Mouse (Mus musculus): ENCODE data around the gene Slc8a1. TPM values are rescaled to one million over a fixed set of nuclear protein-coding genes. Genes with fewer than 3 reads are reported as not detected.

Slc8a1 gene
- polyA plus RNA-seq, 1 experiment from 2014 or later, result not detected

DNA sequence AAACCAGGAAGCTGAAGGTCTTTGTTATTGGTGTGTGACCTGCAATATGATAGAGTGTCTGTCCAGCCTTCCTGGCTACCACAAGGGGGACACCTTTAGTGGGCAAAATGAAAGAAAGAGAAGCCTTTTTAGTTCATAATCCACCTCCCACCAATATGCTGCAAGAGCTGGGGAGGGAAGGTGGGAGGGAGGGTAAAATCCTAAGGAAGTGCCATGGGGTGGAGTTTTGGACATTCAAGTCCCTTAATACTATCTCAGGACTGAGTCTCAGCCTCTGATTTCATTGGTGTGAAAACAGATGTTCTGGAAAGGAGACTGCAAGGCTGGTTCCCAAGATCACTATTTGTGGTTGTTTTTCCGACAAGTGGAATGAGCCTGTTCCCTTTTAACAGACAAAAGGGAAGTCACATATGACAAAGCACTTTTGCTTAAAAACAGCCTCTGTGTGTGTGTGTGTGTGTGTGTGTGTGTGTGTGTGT is 25.9 kb downstream of the Slc8a1 start:
- ChIA-PET CTCF (interaction anchor here (0.9 kb wide), 1 partner anchor 36 kb away, joined by 3 read pairs; no protein-coding TSS in a partner anchor), POLR2A (no interaction called here)
- TF ChIP-seq CTCF (IDR thresholded peaks at IDR 0.05), result no peak
- H3K27me3 ChIP-seq, result no peaks in the 10 kb centered on the region
- no peak for DNase-seq (ENCODE audit: low read depth, low spot score)
- in situ Hi-C loops (cut with MboI; ENCODE audit: low pct_unique_long_range_greater_than_20kb), result no loop called here
- ATAC-seq, result no peak

- peaks cover 13% of the 10 kb centered on the region for H3K27me3 ChIP-seq
- ATAC-seq (no peak), DNase-seq (ENCODE audit: low read depth, low spot score) (no peak)
- in situ Hi-C loops (cut with MboI; ENCODE audit: low pct_unique_long_range_greater_than_20kb), result no loop called here
- POLR2A ChIA-PET, result no interaction called here
- CTCF ChIA-PET, result no interaction called here
- TF ChIP-seq CTCF (IDR thresholded peaks at IDR 0.05), result no peak
Observed at GRCm38 (mm10) chr17:81704761-81705160, 33.4 kb downstream of the Slc8a1 start.

- ATAC-seq (no peak), DNase-seq (ENCODE audit: low read depth, low spot score) (no peak)
- ChIA-PET POLR2A (no interaction called here), CTCF (interaction anchor here (0.6 kb wide), 1 partner anchor 398 kb away, joined by 3 read pairs; no protein-coding TSS in a partner anchor)
- H3K27me3 ChIP-seq, result peaks cover 13% of the 10 kb centered on the region
- no peak for TF ChIP-seq CTCF (IDR thresholded peaks at IDR 0.05)
- in situ Hi-C loops (cut with MboI; ENCODE audit: low pct_unique_long_range_greater_than_20kb), result no loop called here
Observed at GRCm38 (mm10) chr17:81703258-81703657, 34.9 kb downstream of the Slc8a1 start.

GRCm38 (mm10) chr17:81701701-81702100 is 36.5 kb downstream of the Slc8a1 start:
- ATAC-seq, result no peak
- POLR2A ChIA-PET, result no interaction called here
- peaks cover 18% of the 10 kb centered on the region for H3K27me3 ChIP-seq
- TF ChIP-seq CTCF (IDR thresholded peaks at IDR 0.05), result no peak
- in situ Hi-C loops (cut with MboI; ENCODE audit: low pct_unique_long_range_greater_than_20kb), result no loop called here
- no peak for DNase-seq (ENCODE audit: low read depth, low spot score)
- CTCF ChIA-PET, result no interaction called here

- ATAC-seq, result no peak
- in situ Hi-C loops (cut with MboI; ENCODE audit: low pct_unique_long_range_greater_than_20kb), result no loop called here
- no peak for DNase-seq (ENCODE audit: low read depth, low spot score)
- TF ChIP-seq CTCF (IDR thresholded peaks at IDR 0.05), result no peak
- peaks cover 23% of the 10 kb centered on the region for H3K27me3 ChIP-seq
- ChIA-PET CTCF (interaction anchor here (1.2 kb wide), 1 partner anchor 10 kb away, joined by 4 read pairs; no protein-coding TSS in a partner anchor), POLR2A (no interaction called here)
Observed at GRCm38 (mm10) chr17:81698789-81699188, 39.4 kb downstream of the Slc8a1 start.

- TF ChIP-seq CTCF (IDR thresholded peaks at IDR 0.05), result no peak
- ATAC-seq, result no peak
- CTCF ChIA-PET, result no interaction called here
- DNase-seq (ENCODE audit: low read depth, low spot score), result no peak
- peaks cover 13% of the 10 kb centered on the region for H3K27me3 ChIP-seq
- POLR2A ChIA-PET, result no interaction called here
- in situ Hi-C loops (cut with MboI; ENCODE audit: low pct_unique_long_range_greater_than_20kb), result no loop called here
Observed at GRCm38 (mm10) chr17:81697695-81698094, 40.5 kb downstream of the Slc8a1 start.

- H3K27me3 ChIP-seq, result peaks cover 10% of the 10 kb centered on the region
- POLR2A ChIA-PET, result no interaction called here
- no peak for TF ChIP-seq CTCF (IDR thresholded peaks at IDR 0.05)
- DNase-seq (ENCODE audit: low read depth, low spot score), result no peak
- CTCF ChIA-PET, result no interaction called here
- ATAC-seq, result no peak
- in situ Hi-C loops (cut with MboI; ENCODE audit: low pct_unique_long_range_greater_than_20kb), result no loop called here
Observed at GRCm38 (mm10) chr17:81694977-81695376, 43.2 kb downstream of the Slc8a1 start.

- ChIA-PET POLR2A (no interaction called here), CTCF (no interaction called here)
- no peak for ATAC-seq
- no peak for TF ChIP-seq CTCF (IDR thresholded peaks at IDR 0.05)
- in situ Hi-C loops (cut with MboI; ENCODE audit: low pct_unique_long_range_greater_than_20kb), result no loop called here
- DNase-seq (ENCODE audit: low read depth, low spot score), result no peak
- H3K27me3 ChIP-seq, result peaks cover 9% of the 10 kb centered on the region
Observed at GRCm38 (mm10) chr17:81679616-81680015, 58.6 kb downstream of the Slc8a1 start.

DNA sequence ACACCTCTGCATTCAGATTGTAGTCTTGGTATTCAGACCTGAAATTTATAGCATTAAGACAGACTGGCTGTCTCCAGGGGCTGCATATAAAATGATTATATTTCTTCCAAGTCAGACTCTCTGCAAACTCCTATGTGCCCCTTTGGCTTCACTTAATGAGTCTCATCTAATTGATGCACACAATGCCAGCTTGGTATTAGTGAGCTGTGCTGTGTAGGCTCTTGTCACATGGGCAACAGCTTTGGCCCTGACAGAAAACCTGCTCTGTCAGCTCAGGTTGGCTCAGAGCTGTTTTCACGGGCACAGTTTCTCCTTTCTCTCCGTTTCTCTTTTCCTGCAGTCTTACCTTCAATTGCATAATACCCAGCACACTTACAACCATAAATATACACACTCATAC is 60.7 kb downstream of the Slc8a1 start:
- ATAC-seq (no peak), DNase-seq (ENCODE audit: low read depth, low spot score) (no peak)
- H3K27me3 ChIP-seq, result peaks cover 11% of the 10 kb centered on the region
- ChIA-PET POLR2A (no interaction called here), CTCF (no interaction called here)
- TF ChIP-seq CTCF (IDR thresholded peaks at IDR 0.05), result no peak
- in situ Hi-C loops (cut with MboI; ENCODE audit: low pct_unique_long_range_greater_than_20kb), result no loop called here

DNA sequence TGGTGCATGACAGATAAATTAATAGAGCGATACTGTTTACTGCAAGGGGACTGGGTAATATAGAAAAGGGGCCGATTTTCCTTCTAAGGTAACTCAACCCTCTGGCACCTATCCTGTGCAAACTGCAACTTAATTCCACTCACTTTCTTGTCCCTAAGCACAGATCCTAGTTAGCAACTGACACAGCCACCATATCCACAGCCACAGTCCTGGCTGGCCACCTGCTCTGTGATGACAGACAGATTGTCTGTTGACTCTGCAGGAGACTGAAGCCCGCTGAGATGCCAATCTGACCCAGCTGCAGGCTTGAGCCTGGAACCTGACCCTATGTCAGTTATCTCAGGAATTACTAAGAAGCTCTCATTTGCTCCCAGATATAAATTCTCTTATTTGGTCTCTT is 62.0 kb downstream of the Slc8a1 start:
- ATAC-seq (no peak), DNase-seq (ENCODE audit: low read depth, low spot score) (no peak)
- CTCF ChIA-PET, result interaction anchor here (1.4 kb wide), 1 partner anchor 36 kb away, joined by 3 read pairs; no protein-coding TSS in a partner anchor
- POLR2A ChIA-PET, result no interaction called here
- peaks cover 16% of the 10 kb centered on the region for H3K27me3 ChIP-seq
- TF ChIP-seq CTCF (IDR thresholded peaks at IDR 0.05), result no peak
- in situ Hi-C loops (cut with MboI; ENCODE audit: low pct_unique_long_range_greater_than_20kb), result no loop called here

DNA sequence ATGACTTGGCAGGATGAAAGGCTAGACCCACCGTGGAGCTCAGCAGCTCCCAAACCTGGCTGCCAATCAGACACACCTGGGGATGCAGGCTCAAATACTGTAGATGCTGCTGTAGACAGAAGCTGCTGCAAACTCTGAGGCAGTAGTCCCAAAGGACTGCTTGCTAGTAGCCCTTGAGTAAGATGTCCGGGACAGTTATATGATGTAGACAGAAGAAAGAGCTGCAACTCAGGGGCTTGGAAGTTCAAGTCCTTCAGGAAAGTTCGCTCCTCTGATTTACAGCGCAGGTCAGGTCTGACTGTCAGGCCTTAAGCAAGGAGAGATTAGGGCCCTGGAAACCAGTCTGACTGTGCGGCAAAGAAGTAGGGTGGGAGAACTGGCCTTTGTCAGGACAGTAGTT is 66.9 kb downstream of the Slc8a1 start:
- in situ Hi-C loops (cut with MboI; ENCODE audit: low pct_unique_long_range_greater_than_20kb), result loop anchor here (25.0 kb wide), 1 partner anchor 1291 kb away; no protein-coding TSS in a partner anchor
- TF ChIP-seq CTCF (IDR thresholded peaks at IDR 0.05), result no peak
- no peak for ATAC-seq
- no peak for DNase-seq (ENCODE audit: low read depth, low spot score)
- ChIA-PET POLR2A (no interaction called here), CTCF (no interaction called here)
- peaks cover 39% of the 10 kb centered on the region for H3K27me3 ChIP-seq

Measured in Patski (cell line).